Comparison of ENCODE assay signal across 9 mouse cellular contexts in genomic region chr12:112001223-112001622, GRCm38 (mm10). TPM values are rescaled to one million over a fixed set of nuclear protein-coding genes. Genes with fewer than 3 reads are reported as not detected.
DNase-seq lines count a peak whose midpoint lies in the region; ATAC-seq and TF ChIP-seq lines count a peak whose summit lies in the region.
"Had no signal": no experiment of that assay in that cellular context is flagged by ENCODE, and none has a peak within 500 bp of the region (broad histone marks: within the 10 kb centered on the region; RNA-seq: fewer than 3 reads in every experiment).

No protein-coding gene starts in this region.

- ATAC-seq in Patski: no peak
- ATAC-seq in liver, postnatal 0 days: no peak

- H3K4me2 ChIP-seq in liver, postnatal 0 days (ENCODE audit: low read depth, low read length): no peak overlapping the region

- H3K27me3 ChIP-seq in Patski: peaks cover 8% of the 10 kb centered on the region
- no peaks in the 10 kb centered on the region for H3K27me3 ChIP-seq in liver, postnatal 0 days (ENCODE audit: insufficient read depth, low read length)

- CTCF ChIA-PET in Patski (lab: Charles Lee): interaction anchor here (0.7 to 1.7 kb wide), 6 partner anchors 10 to 262 kb away, joined by 3 to 5 read pairs (median 3); no protein-coding TSS in a partner anchor

- H3K9ac ChIP-seq in liver, postnatal 0 days (replicated peaks): no peak overlapping the region

- no peak overlapping the region for H3K27ac ChIP-seq in gastrocnemius, adult 2 months
- H3K27ac ChIP-seq in liver, postnatal 0 days (ENCODE audit: low read depth): no peak overlapping the region
- no peak overlapping the region for H3K27ac ChIP-seq in olfactory bulb, adult 2 months (ENCODE audit: insufficient read depth, low read depth, low read length)

- H3K36me3 ChIP-seq in liver, postnatal 0 days (replicated peaks; ENCODE audit: insufficient read depth, low read length): no peaks in the 10 kb centered on the region

- intact Hi-C loops in gastrocnemius, adult 2 months (cut with DNase I): loop anchor here (1.0 to 5.0 kb wide), 2 partner anchors 123 to 334 kb away; no protein-coding TSS in a partner anchor

- WGBS in liver, postnatal 0 days (ENCODE audit: insufficient replicate concordance): 20% methylated on average over 8 of the region's 8 CpGs
- 17% methylated on average over 8 of the region's 8 CpGs for WGBS in olfactory bulb, adult 2 months

- H3K4me1 ChIP-seq in liver, postnatal 0 days (ENCODE audit: insufficient read depth): no peaks in the 10 kb centered on the region
- 0 out of 2 replicates have a peak, but pooled peaks cover 4% of the 10 kb centered on the region for H3K4me1 ChIP-seq in olfactory bulb, adult 2 months (ENCODE audit: control insufficient read depth, insufficient read depth, low read length)

- TF ChIP-seq EP300 in liver, postnatal 0 days (IDR thresholded peaks at IDR 0.05; ENCODE audit: low read depth): no peak

- POLR2A ChIA-PET in Patski (lab: Charles Lee): no interaction called here

- peak; percentile 72 for TF ChIP-seq CTCF in Patski (IDR thresholded peaks at IDR 0.05)
- TF ChIP-seq CTCF in gastrocnemius, adult 2 months (IDR thresholded peaks at IDR 0.05): peak; percentile 80
- peak; percentile 75 for TF ChIP-seq CTCF in liver, postnatal 0 days (IDR thresholded peaks at IDR 0.05; ENCODE audit: low read depth)
- TF ChIP-seq CTCF in olfactory bulb, adult 2 months (IDR thresholded peaks at IDR 0.05; ENCODE audit: insufficient read depth, low read depth, low read length): peak; percentile 53; the same call in 1 of the 2 replicates

- H3K4me3 ChIP-seq in gastrocnemius, adult 2 months: no peak overlapping the region
- H3K4me3 ChIP-seq in liver, postnatal 0 days (ENCODE audit: low read depth, low read length): no peak overlapping the region
- no peak overlapping the region for H3K4me3 ChIP-seq in olfactory bulb, adult 2 months (ENCODE audit: insufficient read depth, low read depth, low read length)

- in situ Hi-C loops in Patski (cut with MboI; ENCODE audit: low pct_unique_long_range_greater_than_20kb): no loop called here

- DNase-seq in 416B (ENCODE audit: low read depth) (peak; percentile 57), Patski (ENCODE audit: low read depth, low spot score) (no peak)
- DNase-seq in cerebellum, postnatal 10 days: peak; percentile 85 to 88
- DNase-seq in gastrocnemius, adult 2 months: peak; percentile 70
- DNase-seq in kidney, postnatal 36 days: peak; percentile 75 to 88
- DNase-seq in liver, postnatal 0 days: peak; percentile 73
- peak; percentile 58 for DNase-seq in thymus, postnatal 14 days

- no peak for TF ChIP-seq POLR2A in olfactory bulb, adult 2 months (IDR thresholded peaks at IDR 0.05; ENCODE audit: insufficient read depth, low read depth, low read length)

- H3K9me3 ChIP-seq in liver, postnatal 0 days (ENCODE audit: low read length): no peaks in the 10 kb centered on the region

RNA-seq across cellular contexts. Expression of gene Rd3l, which starts 20.1 kb away (rescaled TPM):
- polyA plus RNA-seq in Patski (2021): not detected
- not detected for total RNA-seq in gastrocnemius, adult 2 months (2021)
- polyA plus RNA-seq in liver, postnatal 0 days (2015; fragmentation: Nextera tagmentation; extraction: Ambion mirVana): not detected in 2 replicates
- not detected in 2 replicates for polyA plus RNA-seq in olfactory bulb, adult 2 months (2012; ENCODE audit: insufficient read depth, insufficient read length, low replicate concordance, missing spikeins)
- total RNA-seq: gastrocnemius, adult 8-10 months had no signal

RNA-seq across cellular contexts. Expression of gene Tdrd9, which starts 29.9 kb away (rescaled TPM):
- 0.21 TPM for polyA plus RNA-seq in Patski (2021)
- total RNA-seq in gastrocnemius, adult 2 months (2021): under 1 TPM; 0.20 to 0.41 TPM
- 0.15 and 0.21 TPM in 2 replicates for polyA plus RNA-seq in liver, postnatal 0 days (2015; fragmentation: Nextera tagmentation; extraction: Ambion mirVana)
- not detected in 2 replicates for polyA plus RNA-seq in olfactory bulb, adult 2 months (2012; ENCODE audit: insufficient read depth, insufficient read length, low replicate concordance, missing spikeins)

RNA-seq across cellular contexts. Expression of gene Atp5mpl, which starts 34.4 kb away (rescaled TPM):
- polyA plus RNA-seq in Patski (2021): 472 TPM
- total RNA-seq in gastrocnemius, adult 2 months (2021): 100 to 1,000 TPM; 684 to 874 TPM
- 676 and 694 TPM in 2 replicates for polyA plus RNA-seq in liver, postnatal 0 days (2015; fragmentation: Nextera tagmentation; extraction: Ambion mirVana)
- polyA plus RNA-seq in olfactory bulb, adult 2 months (2012; ENCODE audit: insufficient read depth, insufficient read length, low replicate concordance, missing spikeins): not detected in 2 replicates
